Mouse (Mus musculus) cerebellum, postnatal 36 days (tissue): ENCODE measurements around the gene Ubxn10.

Source experiments
- DNase-seq, 2 experiments: peaks; one replicate each; pipeline ENCODE4 v3.0.0; 2021 to 2022; ENCODE audit warnings: mixed read lengths in 2 of 2

Gene Ubxn10

GRCm38 (mm10) chr4:138729018-138729703 is 7.8 kb downstream of the Ubxn10 start:
- DNase-seq, result no peak

- no peak for DNase-seq
Measured at GRCm38 (mm10) chr4:138725751-138726150, 11.2 kb downstream of the Ubxn10 start.

GRCm38 (mm10) chr4:138725127-138725461 is 11.9 kb downstream of the Ubxn10 start:
- DNase-seq, result peak; percentile 27 to 43

GRCm38 (mm10) chr4:138724354-138725126 is 12.4 kb downstream of the Ubxn10 start, which contains the start of gene Pla2g2c:
TSS of gene Pla2g2c (plus strand) at chr4:138724792.
- DNase-seq, result no peak

- no peak for DNase-seq
Measured at GRCm38 (mm10) chr4:138723493-138724281, 13.3 kb downstream of the Ubxn10 start.

GRCm38 (mm10) chr4:138719264-138719596 is 17.7 kb downstream of the Ubxn10 start:
- no peak for DNase-seq

GRCm38 (mm10) chr4:138718586-138719263 is 18.2 kb downstream of the Ubxn10 start:
- DNase-seq, result no peak

- DNase-seq, result peak in 1 of 2 experiments; percentile 35
Measured at GRCm38 (mm10) chr4:138716697-138717096, 20.3 kb downstream of the Ubxn10 start.

- no peak for DNase-seq
Measured at GRCm38 (mm10) chr4:138714186-138714585, 22.8 kb downstream of the Ubxn10 start.

- DNase-seq, result peak in 1 of 2 experiments; percentile 31
Measured at GRCm38 (mm10) chr4:138712621-138713020, 24.3 kb downstream of the Ubxn10 start.

- no peak for DNase-seq
Measured at GRCm38 (mm10) chr4:138712096-138712495, 24.9 kb downstream of the Ubxn10 start.

GRCm38 (mm10) chr4:138711051-138711820 is 25.7 kb downstream of the Ubxn10 start:
- DNase-seq, result no peak

- DNase-seq, result peak; percentile 99 to 100
Measured at GRCm38 (mm10) chr4:138710633-138711032, 26.3 kb downstream of the Ubxn10 start.

- peak; percentile 39 to 48 for DNase-seq
Measured at GRCm38 (mm10) chr4:138709944-138710343, 27.0 kb downstream of the Ubxn10 start.

GRCm38 (mm10) chr4:138709246-138709645 is 27.7 kb downstream of the Ubxn10 start:
- peak in 1 of 2 experiments; percentile 17 for DNase-seq

GRCm38 (mm10) chr4:138708636-138709035 is 28.3 kb downstream of the Ubxn10 start:
- DNase-seq, result peak; percentile 81 to 82

- DNase-seq, result no peak
Measured at GRCm38 (mm10) chr4:138706620-138707019, 30.3 kb downstream of the Ubxn10 start.

- DNase-seq, result no peak
Measured at GRCm38 (mm10) chr4:138704169-138704568, 32.8 kb downstream of the Ubxn10 start.

GRCm38 (mm10) chr4:138703591-138703990 is 33.4 kb downstream of the Ubxn10 start:
- no peak for DNase-seq

- no peak for DNase-seq
Measured at GRCm38 (mm10) chr4:138702528-138702927, 34.4 kb downstream of the Ubxn10 start.

- no peak for DNase-seq
Measured at GRCm38 (mm10) chr4:138702031-138702430, 34.9 kb downstream of the Ubxn10 start.

- no peak for DNase-seq
Measured at GRCm38 (mm10) chr4:138701111-138701510, 35.9 kb downstream of the Ubxn10 start.
